Comparison of ENCODE assay signal across 8 mouse cellular contexts in genomic region chr11:60302354-60303083, GRCm38 (mm10). TPM values are rescaled to one million over a fixed set of nuclear protein-coding genes. Genes with fewer than 3 reads are reported as not detected.
A peak's percentile ranks its signal among the peaks of the same experiment; 100 is the strongest.
DNase-seq lines count a peak whose midpoint lies in the region; ATAC-seq lines count a peak whose summit lies in the region.

No protein-coding gene starts in this region.

- no peaks in the 10 kb centered on the region for H3K27me3 ChIP-seq in kidney, embryonic 16.5 days (ENCODE audit: insufficient read depth, low read length)
- H3K27me3 ChIP-seq in forebrain, embryonic 14.5 days (replicated peaks; ENCODE audit: control insufficient read depth, insufficient read depth, low read length), result no peaks in the 10 kb centered on the region
- no peaks in the 10 kb centered on the region for H3K27me3 ChIP-seq in liver, embryonic 16.5 days (ENCODE audit: control insufficient read depth, insufficient read depth, low read depth, low read length)

- H3K4me2 ChIP-seq in kidney, embryonic 16.5 days (replicated peaks; ENCODE audit: low read depth, low read length), result no peak overlapping the region
- H3K4me2 ChIP-seq in forebrain, embryonic 14.5 days (ENCODE audit: low read length), result no peak overlapping the region
- no peak overlapping the region for H3K4me2 ChIP-seq in liver, embryonic 16.5 days (ENCODE audit: low read depth, low read length)

- 0 out of 2 replicates have a peak, but pooled peaks have one; percentile 5 for ATAC-seq in kidney, embryonic 16.5 days (ENCODE audit: low FRiP score, low TSS enrichment)
- ATAC-seq in forebrain, embryonic 14.5 days, result no peak
- 0 out of 2 replicates have a peak, but pooled peaks have one; percentile 55 for ATAC-seq in liver, embryonic 16.5 days (ENCODE audit: low read depth)
- ATAC-seq in inflammation-experienced regulatory T-cells, adult 6 months, result no peak

- no peaks in the 10 kb centered on the region for H3K9me3 ChIP-seq in kidney, embryonic 16.5 days (ENCODE audit: low read length)
- no peaks in the 10 kb centered on the region for H3K9me3 ChIP-seq in forebrain, embryonic 14.5 days (replicated peaks; ENCODE audit: control insufficient read depth, low read length)
- 0 out of 2 replicates have a peak, but pooled peaks cover 2% of the 10 kb centered on the region for H3K9me3 ChIP-seq in liver, embryonic 16.5 days (replicated peaks; ENCODE audit: control insufficient read depth, low read length)

- H3K9ac ChIP-seq in kidney, embryonic 16.5 days (replicated peaks; ENCODE audit: low read length), result peak overlapping the region; percentile 20; the same call in 1 of the 2 replicates
- H3K9ac ChIP-seq in forebrain, embryonic 14.5 days (ENCODE audit: low read length), result peak overlapping the region; percentile 30; the same call in 1 of the 2 replicates
- H3K9ac ChIP-seq in liver, embryonic 16.5 days (ENCODE audit: low read depth, low read length), result 0 out of 2 replicates have a peak overlapping the region, but pooled peaks have one; percentile 4

- H3K4me3 ChIP-seq in kidney, embryonic 16.5 days (ENCODE audit: low read length), result no peak overlapping the region
- H3K4me3 ChIP-seq in forebrain, embryonic 14.5 days (ENCODE audit: low read depth, low read length), result no peak overlapping the region
- H3K4me3 ChIP-seq in liver, embryonic 16.5 days (ENCODE audit: low read depth, low read length), result no peak overlapping the region

- H3K27ac ChIP-seq in kidney, embryonic 16.5 days (ENCODE audit: low read length), result peak overlapping the region; percentile 90
- peak overlapping the region; percentile 61; the same call in 1 of the 2 replicates for H3K27ac ChIP-seq in forebrain, embryonic 14.5 days (ENCODE audit: low read depth, low read length)
- H3K27ac ChIP-seq in liver, embryonic 16.5 days (ENCODE audit: low read length), result no peak overlapping the region

- peaks cover 33% of the 10 kb centered on the region for H3K4me1 ChIP-seq in kidney, embryonic 16.5 days (ENCODE audit: insufficient read depth, low read length)
- H3K4me1 ChIP-seq in forebrain, embryonic 14.5 days (ENCODE audit: control insufficient read depth, insufficient read depth, low read length), result peaks cover 24% of the 10 kb centered on the region
- peaks cover 14% of the 10 kb centered on the region for H3K4me1 ChIP-seq in liver, embryonic 16.5 days (ENCODE audit: control insufficient read depth, low read depth, low read length)

- DNase-seq in kidney, postnatal 14 days, result no peak
- DNase-seq in forebrain, embryonic 14.5 days (ENCODE audit: low spot score), result no peak
- peak; percentile 28 to 50 for DNase-seq in thymus, adult 18-20 months
- no peak for DNase-seq in layer of hippocampus, postnatal 36 days
- no peak for DNase-seq in frontal cortex, postnatal 10 days (ENCODE audit: low spot score in 2 of 2)

- 51% methylated on average over 10 of the region's 10 CpGs for WGBS in kidney, embryonic 16.5 days
- 83% methylated on average over 10 of the region's 10 CpGs for WGBS in forebrain, embryonic 14.5 days
- 36% methylated on average over 10 of the region's 10 CpGs for WGBS in liver, embryonic 16.5 days (ENCODE audit: insufficient replicate concordance)

- H3K36me3 ChIP-seq in kidney, embryonic 16.5 days (ENCODE audit: insufficient read depth, low read length), result no peaks in the 10 kb centered on the region
- H3K36me3 ChIP-seq in forebrain, embryonic 14.5 days (ENCODE audit: control insufficient read depth, insufficient read depth, low read length), result no peaks in the 10 kb centered on the region
- H3K36me3 ChIP-seq in liver, embryonic 16.5 days (ENCODE audit: control insufficient read depth, insufficient read depth), result no peaks in the 10 kb centered on the region

RNA-seq across cellular contexts. Expression of gene Tom1l2, which starts 50.2 kb away (rescaled TPM):
- polyA plus RNA-seq in kidney, embryonic 16.5 days (2015; fragmentation: Nextera tagmentation; extraction: Ambion mirVana), result 36.3 and 41.7 TPM in 2 replicates
- 23.0 and 31.6 TPM in 2 replicates for polyA plus RNA-seq in forebrain, embryonic 14.5 days (2014; fragmentation: Nextera tagmentation; extraction: Ambion mirVana)
- 5.7 and 6.8 TPM in 2 replicates for polyA plus RNA-seq in liver, embryonic 16.5 days (2015; fragmentation: Nextera tagmentation; extraction: Ambion mirVana)
- polyA plus RNA-seq in inflammation-experienced regulatory T-cells, adult 6 months (2017; shearing (Covaris generic)), result 10 to 100 TPM in 2 of 3 experiments, 1 to 10 TPM in 1; 8.9 to 34.5 (median 24.4) TPM
- 100 to 1,000 TPM; 170 to 180 TPM for total RNA-seq in layer of hippocampus, postnatal 36 days (2021)

RNA-seq across cellular contexts. Expression of gene Drc3, which starts 50.6 kb away (rescaled TPM):
- 2.1 and 2.8 TPM in 2 replicates for polyA plus RNA-seq in kidney, embryonic 16.5 days (2015; fragmentation: Nextera tagmentation; extraction: Ambion mirVana)
- polyA plus RNA-seq in forebrain, embryonic 14.5 days (2014; fragmentation: Nextera tagmentation; extraction: Ambion mirVana), result 5.9 and 7.0 TPM in 2 replicates
- polyA plus RNA-seq in liver, embryonic 16.5 days (2015; fragmentation: Nextera tagmentation; extraction: Ambion mirVana), result 0.39 and 0.50 TPM in 2 replicates
- polyA plus RNA-seq in inflammation-experienced regulatory T-cells, adult 6 months (2017; shearing (Covaris generic)), result under 1 TPM; 0.25 to 0.87 (median 0.42) TPM
- total RNA-seq in layer of hippocampus, postnatal 36 days (2021), result 1 to 10 TPM; 6.7 to 7.6 TPM

Comparison
In these comparisons a context has a peak if more than half of its experiments do, and no peak if none do; other contexts are left out.
1. ATAC-seq: peak in kidney, embryonic 16.5 days (single experiment) and liver, embryonic 16.5 days (single experiment); none in forebrain, embryonic 14.5 days (single experiment) and inflammation-experienced regulatory T-cells, adult 6 months (single experiment).
2. DNase-seq: peak in thymus, adult 18-20 months (2 of 2); none in kidney, postnatal 14 days (single experiment), forebrain, embryonic 14.5 days (single experiment), layer of hippocampus, postnatal 36 days (0 of 2) and frontal cortex, postnatal 10 days (0 of 2).
3. Peak in every context shown above with its lines, with median percentiles within 50 percentile points of each other: H3K9ac ChIP-seq.